22 mouse cellular contexts compared by ENCODE assay signal in the genomic region with DNA sequence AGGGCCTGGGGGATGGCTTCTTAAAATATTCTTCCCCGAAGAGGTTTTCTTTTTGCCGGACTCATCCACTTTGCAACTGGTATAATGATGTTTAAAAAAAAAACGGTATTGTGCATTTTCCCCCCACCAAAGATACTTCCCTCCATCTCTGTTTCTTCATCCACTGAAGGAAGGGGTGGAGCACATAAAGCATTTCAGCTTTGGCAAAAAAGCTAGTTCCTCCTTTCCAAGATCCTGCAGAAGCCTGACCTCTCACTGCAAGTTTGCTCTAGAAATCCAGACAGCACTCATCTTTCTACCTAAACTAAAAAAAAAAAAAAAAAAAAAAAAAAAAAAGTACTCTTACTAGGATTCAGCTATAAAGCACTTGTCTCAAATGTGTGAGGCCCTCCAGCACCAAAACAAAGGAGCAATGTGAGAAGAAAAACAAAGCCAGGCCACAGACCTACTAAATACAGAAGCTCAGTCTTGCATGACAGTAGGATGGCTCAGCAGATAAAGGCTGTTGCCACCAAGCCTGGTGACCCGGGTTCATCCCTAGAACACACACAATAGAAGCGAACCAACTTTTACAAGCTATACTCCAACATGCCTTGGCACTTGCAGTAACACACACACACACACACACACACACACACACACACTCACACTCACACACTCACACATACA. TPM values are rescaled to one million over a fixed set of nuclear protein-coding genes. Genes with fewer than 3 reads are reported as not detected.
A peak's percentile ranks its signal among the peaks of the same experiment; 100 is the strongest.
DNase-seq lines count a peak whose midpoint lies in the region; ATAC-seq lines count a peak whose summit lies in the region.
"Had no signal": no experiment of that assay in that cellular context is flagged by ENCODE, and none has a peak within 500 bp of the region (broad histone marks: within the 10 kb centered on the region; RNA-seq: fewer than 3 reads in every experiment).

No protein-coding gene starts in this region.

- DNase-seq in kidney, adult 8-10 months, result no peak
- DNase-seq in retina, postnatal 1 day, result peak; percentile 60
- no peak for DNase-seq in retina, embryonic 14.5 days (ENCODE audit: low spot score)
- DNase-seq in ovary, postnatal 10 days (ENCODE audit: low spot score), result no peak
- DNase-seq in ovary, postnatal 36 days (ENCODE audit: low spot score), result no peak
- DNase-seq: adrenal gland, postnatal 10 days; cerebellum, adult 11 months; cerebellum, postnatal 10 days; forebrain, postnatal 0 days; heart, postnatal 36 days; kidney, postnatal 14 days; layer of hippocampus, postnatal 36 days; lung, postnatal 10 days; right cerebral cortex, adult 18-20 months; thymus, postnatal 36 days had no signal

- 67% methylated on average over 5 of the region's 5 CpGs for WGBS in kidney, embryonic 14.5 days

- H3K9ac ChIP-seq in kidney, embryonic 14.5 days (ENCODE audit: low read depth, low read length), result no peak overlapping the region
- H3K9ac ChIP-seq: forebrain, postnatal 0 days; liver, embryonic 15.5 days; midbrain, embryonic 12.5 days; neural tube, embryonic 15.5 days had no signal

- ATAC-seq in kidney, embryonic 14.5 days (ENCODE audit: low FRiP score, low TSS enrichment), result peak; percentile 75; the same call in 1 of the 2 replicates
- peak; percentile 95 for ATAC-seq in granulocyte monocyte progenitor cell, adult 5-6 weeks (replicated peaks; ENCODE audit: poor library complexity, severe bottlenecking)
- ATAC-seq: forebrain, postnatal 0 days had no signal

- H3K27ac ChIP-seq in kidney, embryonic 14.5 days (ENCODE audit: low read depth, low read length), result no peak overlapping the region
- H3K27ac ChIP-seq: layer of hippocampus, adult 2 months; liver, embryonic 15.5 days; midbrain, embryonic 12.5 days; neural tube, embryonic 15.5 days had no signal

- no peaks in the 10 kb centered on the region for H3K27me3 ChIP-seq in kidney, embryonic 14.5 days (ENCODE audit: control insufficient read depth, insufficient read depth, low read length)
- H3K27me3 ChIP-seq: liver, embryonic 15.5 days had no signal

- H3K4me2 ChIP-seq in kidney, embryonic 14.5 days (replicated peaks; ENCODE audit: low read depth, low read length), result no peak overlapping the region
- H3K4me2 ChIP-seq: liver, embryonic 15.5 days; midbrain, embryonic 12.5 days; neural tube, embryonic 15.5 days had no signal

- no peak overlapping the region for H3K4me3 ChIP-seq in kidney, embryonic 14.5 days (ENCODE audit: low read length)
- H3K4me3 ChIP-seq: layer of hippocampus, adult 2 months; liver, embryonic 15.5 days; midbrain, embryonic 12.5 days; myocyte; neural tube, embryonic 15.5 days had no signal

- H3K9me3 ChIP-seq in kidney, embryonic 14.5 days (ENCODE audit: control insufficient read depth, low read length), result no peaks in the 10 kb centered on the region
- H3K9me3 ChIP-seq: liver, embryonic 15.5 days; midbrain, embryonic 12.5 days; neural tube, embryonic 15.5 days had no signal

- H3K36me3 ChIP-seq in kidney, embryonic 14.5 days (ENCODE audit: control insufficient read depth, insufficient read depth, low read length), result no peaks in the 10 kb centered on the region
- H3K36me3 ChIP-seq: liver, embryonic 15.5 days; midbrain, embryonic 12.5 days; neural tube, embryonic 15.5 days had no signal

- H3K4me1 ChIP-seq in kidney, embryonic 14.5 days (ENCODE audit: control insufficient read depth, insufficient read depth, low read length), result no peaks in the 10 kb centered on the region
- H3K4me1 ChIP-seq: liver, embryonic 15.5 days; midbrain, embryonic 12.5 days; neural tube, embryonic 15.5 days had no signal

RNA-seq across cellular contexts. Expression of gene Ap1s2, which starts 41.0 kb away (rescaled TPM):
- 20.4 and 26.8 TPM in 2 replicates for polyA plus RNA-seq in kidney, embryonic 14.5 days (2014; fragmentation: Nextera tagmentation; extraction: Ambion mirVana)
- 48.8 and 68.5 TPM in 2 replicates for total RNA-seq in granulocyte monocyte progenitor cell, adult 5-6 weeks (2014; fragmentation: Nextera tagmentation)
- 32.0 and 38.7 TPM in 2 replicates for total RNA-seq in granulocyte monocyte progenitor cell, adult 5-6 weeks (2017)
